Mouse (Mus musculus) neural tube, embryonic 15.5 days (tissue): Measurements from ENCODE around the gene Ddn. TPM values are rescaled to one million over a fixed set of nuclear protein-coding genes. Genes with fewer than 3 reads are reported as not detected.

Experiments
- ATAC-seq: fragments of 200-750 bp; cut with Nextera tagmentation; 2 replicates; pipeline ENCODE4 v1.8.0; 2017; ENCODE audit warnings: mild to moderate bottlenecking, moderate TSS enrichment, moderate library complexity; ENCODE audit not compliant: low FRiP score
- H3K27ac ChIP-seq: fragments of 300-500 bp; sonication (generic); replicated peaks from 2 replicates; pipeline ENCODE4 v1.5.1; 2015; ENCODE audit warnings: mild to moderate bottlenecking, inconsistent platforms
- H3K27me3 ChIP-seq: fragments of 300-500 bp; sonication (generic); replicated peaks from 2 replicates; pipeline ENCODE4 v1.6.1; 2015; ENCODE audit warnings: inconsistent platforms
- H3K36me3 ChIP-seq: fragments of 300-500 bp; sonication (generic); 2 replicates; pipeline ENCODE4 v1.6.1; 2015; ENCODE audit warnings: inconsistent platforms
- H3K4me1 ChIP-seq: fragments of 300-500 bp; sonication (generic); 2 replicates; pipeline ENCODE4 v1.6.1; 2015; ENCODE audit warnings: inconsistent platforms
- H3K4me2 ChIP-seq: fragments of 300-500 bp; sonication (generic); 2 replicates; pipeline ENCODE4 v1.6.1; 2015; ENCODE audit warnings: inconsistent platforms, mild to moderate bottlenecking, moderate library complexity
- H3K4me3 ChIP-seq: fragments of 300-500 bp; sonication (generic); replicated peaks from 2 replicates; pipeline ENCODE4 v1.5.1; 2015; ENCODE audit warnings: mild to moderate bottlenecking, inconsistent platforms
- H3K9ac ChIP-seq: fragments of 300-500 bp; sonication (generic); replicated peaks from 2 replicates; pipeline ENCODE4 v1.6.1; 2015; ENCODE audit warnings: mild to moderate bottlenecking, inconsistent platforms
- H3K9me3 ChIP-seq: fragments of 300-500 bp; sonication (generic); replicated peaks from 2 replicates; pipeline ENCODE4 v1.6.1; 2016; ENCODE audit warnings: inconsistent platforms
- WGBS: fragments of 180-500 bp; shearing (Covaris S2); methylation state at CpG from one replicate; pipeline ENCODE4 v1.1.7; 2015; ENCODE audit warnings: mixed read lengths; 5-methylcytosine and 5-hydroxymethylcytosine counted together
- polyA plus RNA-seq: library from polyadenylated mRNA; unstranded; fragments of >200 nt; fragmentation: Nextera tagmentation; extraction: Ambion mirVana; gene quantifications from 2 replicates; pipeline ENCODE4 v1.2.1, GENCODE M21; 2015

The Ddn gene
- polyA plus RNA-seq, 1 experiment from 2014 or later: 0.36 TPM

- no peak for ATAC-seq
- Histone ChIP-seq H3K36me3 (no peaks in the 10 kb centered on the region), H3K4me2 (no peak overlapping the region), H3K9me3 (no peaks in the 10 kb centered on the region), H3K9ac (no peak overlapping the region), H3K27me3 (peaks cover 89% of the 10 kb centered on the region), H3K4me3 (no peak overlapping the region), H3K27ac (no peak overlapping the region), H3K4me1 (peaks cover 34% of the 10 kb centered on the region)
- WGBS: 5% methylated on average over 8 of the region's 11 CpGs
Observed at GRCm38 (mm10) chr15:98778806-98779205, 30.5 kb downstream of the Ddn start.

GRCm38 (mm10) chr15:98778191-98778770 is 31.0 kb downstream of the Ddn start:
- under 1% methylated on average over 25 of the region's 25 CpGs for WGBS
- Histone ChIP-seq H3K4me3 (peak overlapping the region; percentile 29), H3K9me3 (no peaks in the 10 kb centered on the region), H3K4me1 (peaks cover 34% of the 10 kb centered on the region), H3K27me3 (peaks cover 94% of the 10 kb centered on the region), H3K9ac (no peak overlapping the region), H3K27ac (no peak overlapping the region), H3K36me3 (no peaks in the 10 kb centered on the region), H3K4me2 (peak overlapping the region; percentile 55)
- no peak for ATAC-seq

- Histone ChIP-seq H3K27ac (no peak within 1 kb of the TSS), H3K4me3 (peak within 1 kb of the TSS; percentile 29), H3K4me2 (peak within 1 kb of the TSS; percentile 55), H3K9me3 (no peaks in the 10 kb centered on the region), H3K36me3 (no peaks in the 10 kb centered on the region), H3K4me1 (peaks cover 38% of the 10 kb centered on the region), H3K27me3 (peaks cover 96% of the 10 kb centered on the region), H3K9ac (peak within 1 kb of the TSS; percentile 31; the same call in 1 of the 2 replicates)
- WGBS: under 1% methylated on average over 27 of the region's 33 CpGs
- no peak for ATAC-seq
Observed at GRCm38 (mm10) chr15:98777762-98778161, 31.5 kb downstream of the Ddn start, which contains the start of gene Wnt10b. Gene Wnt10b (minus strand): TSS chr15:98778150.

GRCm38 (mm10) chr15:98777005-98777616 is 32.2 kb downstream of the Ddn start:
- Histone ChIP-seq H3K9me3 (no peaks in the 10 kb centered on the region), H3K4me3 (peak overlapping the region; percentile 29), H3K9ac (no peak overlapping the region), H3K4me2 (no peak overlapping the region), H3K36me3 (no peaks in the 10 kb centered on the region), H3K4me1 (peaks cover 44% of the 10 kb centered on the region), H3K27me3 (peaks cover 98% of the 10 kb centered on the region), H3K27ac (no peak overlapping the region)
- ATAC-seq: no peak
- WGBS: 4% methylated on average over 19 of the region's 19 CpGs

- Histone ChIP-seq H3K4me2 (peak overlapping the region; percentile 50), H3K4me1 (peaks cover 47% of the 10 kb centered on the region), H3K27ac (no peak overlapping the region), H3K27me3 (peaks cover 98% of the 10 kb centered on the region), H3K4me3 (peak overlapping the region; percentile 29), H3K9me3 (no peaks in the 10 kb centered on the region), H3K36me3 (no peaks in the 10 kb centered on the region), H3K9ac (no peak overlapping the region; the same call in 1 of the 2 replicates)
- ATAC-seq: peak; percentile 42; the same call in 1 of the 2 replicates
- under 1% methylated on average over 62 of the region's 62 CpGs for WGBS
Observed at GRCm38 (mm10) chr15:98776280-98777004, 32.8 kb downstream of the Ddn start.

GRCm38 (mm10) chr15:98775533-98775932 is 33.8 kb downstream of the Ddn start:
- no peak for ATAC-seq
- 2% methylated on average over 5 of the region's 5 CpGs for WGBS
- H3K36me3 ChIP-seq: no peaks in the 10 kb centered on the region

GRCm38 (mm10) chr15:98774096-98774495 is 35.2 kb downstream of the Ddn start:
- WGBS: 6% methylated on average over 15 of the region's 15 CpGs
- H3K9me3 ChIP-seq: no peaks in the 10 kb centered on the region
- no peak overlapping the region for H3K27ac ChIP-seq
- no peaks in the 10 kb centered on the region for H3K36me3 ChIP-seq
- peaks cover 98% of the 10 kb centered on the region for H3K27me3 ChIP-seq
- peaks cover 44% of the 10 kb centered on the region for H3K4me1 ChIP-seq
- no peak overlapping the region for H3K4me2 ChIP-seq
- ATAC-seq: no peak
- no peak overlapping the region for H3K4me3 ChIP-seq
- H3K9ac ChIP-seq: no peak overlapping the region

More at GRCm38 (mm10) chr15:98775533-98775932, 33.8 kb downstream of the Ddn start:
- H3K9me3 ChIP-seq: no peaks in the 10 kb centered on the region
- H3K4me3 ChIP-seq: no peak overlapping the region
- no peak overlapping the region for H3K4me2 ChIP-seq
- H3K9ac ChIP-seq: no peak overlapping the region
- H3K4me1 ChIP-seq: peaks cover 44% of the 10 kb centered on the region
- peaks cover 98% of the 10 kb centered on the region for H3K27me3 ChIP-seq
- no peak overlapping the region for H3K27ac ChIP-seq

GRCm38 (mm10) chr15:98772511-98773211 is 36.6 kb downstream of the Ddn start:
- ATAC-seq: no peak
- Histone ChIP-seq H3K9ac (peak overlapping the region; percentile 14; the same call in 1 of the 2 replicates), H3K4me1 (peaks cover 35% of the 10 kb centered on the region), H3K27me3 (peaks cover 96% of the 10 kb centered on the region), H3K36me3 (no peaks in the 10 kb centered on the region), H3K4me2 (peak overlapping the region; percentile 51), H3K9me3 (no peaks in the 10 kb centered on the region), H3K4me3 (peak overlapping the region; percentile 24), H3K27ac (no peak overlapping the region)
- 3% methylated on average over 36 of the region's 36 CpGs for WGBS

GRCm38 (mm10) chr15:98771813-98772425 is 37.4 kb downstream of the Ddn start:
- H3K27me3 ChIP-seq: peaks cover 88% of the 10 kb centered on the region
- H3K9ac ChIP-seq: peak overlapping the region; percentile 14; the same call in 1 of the 2 replicates
- 4% methylated on average over 12 of the region's 12 CpGs for WGBS
- H3K4me2 ChIP-seq: peak overlapping the region; percentile 51
- H3K27ac ChIP-seq: no peak overlapping the region
- no peaks in the 10 kb centered on the region for H3K9me3 ChIP-seq
- no peak for ATAC-seq
- H3K4me3 ChIP-seq: peak overlapping the region; percentile 24
- peaks cover 28% of the 10 kb centered on the region for H3K4me1 ChIP-seq
- no peaks in the 10 kb centered on the region for H3K36me3 ChIP-seq

GRCm38 (mm10) chr15:98768259-98768658 is 41.0 kb downstream of the Ddn start:
- ATAC-seq: no peak
- Histone ChIP-seq H3K4me1 (peaks cover 22% of the 10 kb centered on the region), H3K4me3 (no peak overlapping the region), H3K9me3 (no peaks in the 10 kb centered on the region), H3K27me3 (peaks cover 67% of the 10 kb centered on the region), H3K27ac (no peak overlapping the region), H3K36me3 (no peaks in the 10 kb centered on the region), H3K4me2 (no peak overlapping the region), H3K9ac (no peak overlapping the region)
- 23% methylated on average over 5 of the region's 5 CpGs for WGBS

- no peak overlapping the region for H3K9ac ChIP-seq
- H3K36me3 ChIP-seq: no peaks in the 10 kb centered on the region
- H3K4me3 ChIP-seq: no peak overlapping the region
- WGBS: 66% methylated on average over 4 of the region's 4 CpGs
- H3K27me3 ChIP-seq: peaks cover 45% of the 10 kb centered on the region
- H3K9me3 ChIP-seq: no peaks in the 10 kb centered on the region
- H3K27ac ChIP-seq: no peak overlapping the region
- no peak for ATAC-seq
- H3K4me2 ChIP-seq: no peak overlapping the region
- peaks cover 21% of the 10 kb centered on the region for H3K4me1 ChIP-seq
Observed at GRCm38 (mm10) chr15:98765929-98766328, 43.4 kb downstream of the Ddn start.
